Mouse (Mus musculus): ENCODE results near the gene Bud13. TPM values are rescaled to one million over a fixed set of nuclear protein-coding genes. Genes with fewer than 3 reads are reported as not detected.

Bud13 gene
- total and polyA plus RNA-seq, 2 experiments from 2014 or later = 12.8 to 13.5 TPM

DNA sequence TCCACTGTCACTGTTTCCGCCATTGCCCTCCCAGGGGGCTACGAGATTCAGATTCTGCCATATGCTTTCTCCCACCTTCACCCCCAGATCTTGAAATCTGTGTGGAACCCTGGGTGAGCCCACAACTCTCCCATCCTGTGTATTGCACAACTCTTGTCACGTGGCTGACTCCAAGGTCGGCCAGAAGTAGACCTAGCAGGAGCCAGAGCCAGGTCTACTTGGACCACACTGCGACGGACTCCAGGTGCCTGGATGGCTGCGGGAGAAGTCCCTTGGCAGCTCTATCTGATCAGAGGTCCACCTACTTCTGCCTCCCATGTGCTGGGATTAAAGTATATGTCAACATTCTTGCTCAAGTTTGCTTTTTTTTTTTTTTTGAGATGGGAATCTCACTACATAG lies 21.7 kb upstream of the Bud13 start:
- no peak for ATAC-seq
- Histone ChIP-seq H3K9me3 (ENCODE audit: low read length) (no peaks in the 10 kb centered on the region), H3K9ac (no peak overlapping the region)

GRCm38 (mm10) chr9:46268343-46268873 lies 14.4 kb upstream of the Bud13 start, which contains the start of gene Apoa5:
TSS of gene Apoa5 (plus strand) at chr9:46268633.
- H3K9me3 ChIP-seq (ENCODE audit: low read length) = no peaks in the 10 kb centered on the region
- H3K4me2 ChIP-seq (ENCODE audit: low read depth) = no peak within 1 kb of the TSS
- no peak within 1 kb of the TSS for H3K27ac ChIP-seq (ENCODE audit: low read depth, low read length)
- H3K27me3 ChIP-seq (ENCODE audit: insufficient read depth, low read length) = no peaks in the 10 kb centered on the region; the same call in 1 of the 2 replicates
- DNase-seq (no peak), ATAC-seq (no peak)
- no peak for TF ChIP-seq CTCF (IDR thresholded peaks at IDR 0.05; ENCODE audit: low read depth)
- no peak within 1 kb of the TSS for H3K4me3 ChIP-seq (ENCODE audit: low read depth, low read length)
- H3K9ac ChIP-seq = no peak within 1 kb of the TSS
- H3K36me3 ChIP-seq (ENCODE audit: insufficient read depth) = no peaks in the 10 kb centered on the region
- H3K4me1 ChIP-seq (ENCODE audit: insufficient read depth) = no peaks in the 10 kb centered on the region
- WGBS = 69% methylated on average over 7 of the region's 7 CpGs

More for the DNA sequence above, 21.7 kb upstream of the Bud13 start:
- no peak for TF ChIP-seq CTCF (IDR thresholded peaks at IDR 0.05; ENCODE audit: low read depth)
- no peak overlapping the region for H3K4me3 ChIP-seq (ENCODE audit: low read depth, low read length)
- no peaks in the 10 kb centered on the region for H3K27me3 ChIP-seq (ENCODE audit: insufficient read depth, low read length)
- no peak for DNase-seq
- no peaks in the 10 kb centered on the region for H3K4me1 ChIP-seq (ENCODE audit: insufficient read depth)
- H3K27ac ChIP-seq (ENCODE audit: low read depth, low read length) = no peak overlapping the region
- no peaks in the 10 kb centered on the region for H3K36me3 ChIP-seq (ENCODE audit: insufficient read depth)
- 92% methylated on average over 7 of the region's 7 CpGs for WGBS
- H3K4me2 ChIP-seq (ENCODE audit: low read depth) = no peak overlapping the region

GRCm38 (mm10) chr9:46269125-46269524 lies 13.7 kb upstream of the Bud13 start:
- H3K9ac ChIP-seq = no peak overlapping the region
- 91% methylated on average over 5 of the region's 5 CpGs for WGBS
- H3K4me3 ChIP-seq (ENCODE audit: low read depth, low read length) = no peak overlapping the region
- no peak overlapping the region for H3K27ac ChIP-seq (ENCODE audit: low read depth, low read length)
- TF ChIP-seq CTCF (IDR thresholded peaks at IDR 0.05; ENCODE audit: low read depth) = no peak
- no peaks in the 10 kb centered on the region; the same call in 1 of the 2 replicates for H3K27me3 ChIP-seq (ENCODE audit: insufficient read depth, low read length)
- H3K4me2 ChIP-seq (ENCODE audit: low read depth) = no peak overlapping the region
- no peak for DNase-seq
- ATAC-seq = no peak
- no peaks in the 10 kb centered on the region for H3K9me3 ChIP-seq (ENCODE audit: low read length)
- peaks cover 5% of the 10 kb centered on the region; the same call in 1 of the 2 replicates for H3K4me1 ChIP-seq (ENCODE audit: insufficient read depth)
- no peaks in the 10 kb centered on the region for H3K36me3 ChIP-seq (ENCODE audit: insufficient read depth)

GRCm38 (mm10) chr9:46270782-46271181 lies 12.0 kb upstream of the Bud13 start:
- ATAC-seq (no peak), DNase-seq (no peak)
- Histone ChIP-seq H3K4me2 (ENCODE audit: low read depth) (no peak overlapping the region), H3K27me3 (ENCODE audit: insufficient read depth, low read length) (no peaks in the 10 kb centered on the region; the same call in 1 of the 2 replicates), H3K9ac (no peak overlapping the region), H3K4me3 (ENCODE audit: low read depth, low read length) (no peak overlapping the region), H3K4me1 (ENCODE audit: insufficient read depth) (peaks cover 7% of the 10 kb centered on the region; the same call in 1 of the 2 replicates), H3K36me3 (ENCODE audit: insufficient read depth) (peaks cover 15% of the 10 kb centered on the region), H3K9me3 (ENCODE audit: low read length) (no peaks in the 10 kb centered on the region), H3K27ac (ENCODE audit: low read depth, low read length) (no peak overlapping the region)
- WGBS = 88% methylated on average over 4 of the region's 4 CpGs
- TF ChIP-seq CTCF (IDR thresholded peaks at IDR 0.05; ENCODE audit: low read depth) = no peak

DNA sequence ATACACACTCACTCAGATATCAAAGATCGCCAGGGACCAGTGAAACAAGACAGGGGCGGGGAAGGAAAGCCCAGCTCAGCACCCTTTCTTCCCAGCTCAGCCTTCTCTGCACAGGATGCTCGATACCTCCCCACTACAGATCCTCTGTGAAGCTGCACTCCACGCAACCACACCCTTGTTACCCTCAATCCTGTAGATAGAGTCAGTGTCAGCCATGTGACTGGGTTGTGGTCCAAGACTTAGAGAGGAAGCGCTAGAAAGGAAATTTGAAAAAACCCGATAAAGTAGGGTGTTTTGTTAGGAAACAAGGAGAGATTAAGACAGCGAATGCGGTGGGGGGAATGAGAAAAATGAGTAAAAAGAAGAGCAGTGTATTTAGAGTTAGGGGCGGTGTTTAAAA lies 10.7 kb upstream of the Bud13 start:
- no peak for DNase-seq
- Histone ChIP-seq H3K36me3 (ENCODE audit: insufficient read depth) (peaks cover 28% of the 10 kb centered on the region), H3K9me3 (ENCODE audit: low read length) (no peaks in the 10 kb centered on the region), H3K9ac (no peak overlapping the region), H3K4me3 (ENCODE audit: low read depth, low read length) (no peak overlapping the region), H3K27me3 (ENCODE audit: insufficient read depth, low read length) (no peaks in the 10 kb centered on the region; the same call in 1 of the 2 replicates), H3K4me2 (ENCODE audit: low read depth) (no peak overlapping the region), H3K4me1 (ENCODE audit: insufficient read depth) (peaks cover 7% of the 10 kb centered on the region; the same call in 1 of the 2 replicates), H3K27ac (ENCODE audit: low read depth, low read length) (no peak overlapping the region)
- no peak for TF ChIP-seq CTCF (IDR thresholded peaks at IDR 0.05; ENCODE audit: low read depth)
- 88% methylated on average over 9 of the region's 9 CpGs for WGBS
- no peak for ATAC-seq

DNA sequence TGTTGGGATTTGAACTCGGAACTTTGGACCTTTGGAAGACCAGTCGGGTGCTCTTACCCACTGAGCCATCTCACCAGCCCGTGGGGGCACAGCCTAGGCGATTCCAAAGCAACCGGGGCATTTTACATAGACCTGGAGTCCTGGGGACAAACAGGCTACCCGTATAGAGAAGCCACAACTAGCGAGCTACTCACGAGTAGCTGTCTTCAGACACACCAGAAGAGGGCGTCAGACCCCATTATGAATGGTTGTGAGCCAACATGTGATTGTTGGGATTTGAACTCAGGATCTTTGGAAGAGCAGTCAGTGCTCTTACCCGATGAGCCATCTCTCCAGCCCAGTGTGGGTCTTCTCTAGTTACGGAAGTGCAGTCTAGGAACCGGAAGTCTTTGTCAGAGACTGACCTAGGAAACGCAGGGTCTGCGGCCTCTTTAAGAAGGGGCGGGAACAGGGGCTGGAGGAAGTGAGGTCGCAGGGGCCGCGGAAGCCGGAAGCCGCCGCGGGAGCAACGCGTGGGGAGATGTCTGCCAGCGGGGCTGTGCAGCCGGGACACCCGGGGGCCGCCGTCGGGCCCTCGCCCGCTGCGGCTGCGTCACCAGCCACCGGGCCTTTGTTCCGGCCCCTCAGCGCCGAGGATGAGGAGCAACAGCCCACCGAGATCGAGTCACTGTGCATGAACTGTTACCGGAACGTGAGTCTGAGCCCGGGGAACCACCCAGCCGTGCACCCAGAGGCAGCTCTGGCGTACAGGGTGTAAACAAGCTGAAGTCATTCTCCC lies 9.9 kb upstream of the Bud13 start, which contains the start of gene Zpr1:
TSS of gene Zpr1 (plus strand) at position 388 of the 778 bp plus-strand sequence.
- H3K27me3 ChIP-seq (ENCODE audit: insufficient read depth, low read length) = no peaks in the 10 kb centered on the region; the same call in 1 of the 2 replicates
- no peaks in the 10 kb centered on the region for H3K9me3 ChIP-seq (ENCODE audit: low read length)
- DNase-seq (peak; percentile 92), ATAC-seq (peak; percentile 98)
- peak within 1 kb of the TSS; percentile 74 for H3K27ac ChIP-seq (ENCODE audit: low read depth, low read length)
- peak within 1 kb of the TSS; percentile 73 for H3K9ac ChIP-seq
- peak; percentile 63 for TF ChIP-seq CTCF (IDR thresholded peaks at IDR 0.05; ENCODE audit: low read depth)
- H3K4me2 ChIP-seq (ENCODE audit: low read depth) = peak within 1 kb of the TSS; percentile 79
- WGBS = 6% methylated on average over 45 of the region's 45 CpGs
- peak within 1 kb of the TSS; percentile 79 for H3K4me3 ChIP-seq (ENCODE audit: low read depth, low read length)
- H3K36me3 ChIP-seq (ENCODE audit: insufficient read depth) = peaks cover 36% of the 10 kb centered on the region
- peaks cover 7% of the 10 kb centered on the region; the same call in 1 of the 2 replicates for H3K4me1 ChIP-seq (ENCODE audit: insufficient read depth)

DNA sequence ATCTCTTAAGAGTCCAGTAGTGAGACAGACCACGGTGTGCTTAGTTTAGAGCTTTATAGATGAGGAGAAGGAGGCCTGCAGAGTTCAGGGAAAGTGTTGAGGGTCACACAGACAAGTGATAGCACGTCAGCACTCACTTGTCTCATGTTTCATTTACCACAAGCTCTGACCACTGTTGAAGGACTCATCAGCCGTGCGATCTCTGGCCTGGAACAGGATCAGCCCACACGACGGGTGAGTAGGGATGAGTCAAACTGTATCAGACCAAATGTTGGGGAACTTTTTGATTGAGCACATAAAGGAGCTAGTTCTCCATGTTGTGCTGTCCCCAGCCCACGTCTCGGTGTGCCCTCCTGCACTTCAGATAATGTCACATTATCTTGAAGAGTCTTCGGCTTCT lies 8.3 kb upstream of the Bud13 start:
- WGBS = 91% methylated on average over 9 of the region's 9 CpGs
- H3K27ac ChIP-seq (ENCODE audit: low read depth, low read length) = no peak overlapping the region
- H3K9me3 ChIP-seq (ENCODE audit: low read length) = no peaks in the 10 kb centered on the region
- H3K9ac ChIP-seq = no peak overlapping the region
- peaks cover 48% of the 10 kb centered on the region for H3K36me3 ChIP-seq (ENCODE audit: insufficient read depth)
- no peak for ATAC-seq
- no peak for TF ChIP-seq CTCF (IDR thresholded peaks at IDR 0.05; ENCODE audit: low read depth)
- no peak overlapping the region for H3K4me2 ChIP-seq (ENCODE audit: low read depth)
- DNase-seq = no peak
- no peak overlapping the region for H3K4me3 ChIP-seq (ENCODE audit: low read depth, low read length)
- H3K27me3 ChIP-seq (ENCODE audit: insufficient read depth, low read length) = no peaks in the 10 kb centered on the region
- peaks cover 7% of the 10 kb centered on the region; the same call in 1 of the 2 replicates for H3K4me1 ChIP-seq (ENCODE audit: insufficient read depth)

Data from forebrain, postnatal 0 days (tissue).